Mouse (Mus musculus) megakaryocyte, embryonic 14.5 days (primary cell): Measurements from ENCODE around the gene Zbed5. TPM values are rescaled to one million over a fixed set of nuclear protein-coding genes. Genes with fewer than 3 reads are reported as not detected.

ENCODE experiments used
- H3K27me3 ChIP-seq: replicated peaks from 2 replicates; pipeline ENCODE3; 2012; ENCODE audit warnings: inconsistent platforms
- H3K36me3 ChIP-seq: replicated peaks from 2 replicates; pipeline ENCODE3; 2012; ENCODE audit warnings: low read length, inconsistent platforms, mixed read lengths
- H3K4me1 ChIP-seq: 2 replicates; pipeline ENCODE4 v1.6.1; 2012; ENCODE audit warnings: inconsistent platforms
- H3K4me3 ChIP-seq: replicated peaks from 2 replicates; pipeline ENCODE3; 2012; ENCODE audit warnings: moderate library complexity, mild to moderate bottlenecking, inconsistent platforms
- H3K9me3 ChIP-seq: 2 replicates; pipeline ENCODE4 v1.6.1; 2012; ENCODE audit warnings: inconsistent platforms
- FLI1 ChIP-seq: IDR thresholded peaks from 2 replicates; pipeline ENCODE4 v1.6.1; 2012; ENCODE audit warnings: low read length, inconsistent platforms, mixed read lengths
- GATA1 ChIP-seq: IDR thresholded peaks from 3 replicates; pipeline ENCODE4 v1.6.1; 2012; ENCODE audit warnings: mixed read lengths, low read length, inconsistent platforms, borderline replicate concordance
- polyA plus RNA-seq: library from polyadenylated mRNA; stranded (reverse); fragments of >175 nt; gene quantifications from 2 replicates; pipeline ENCODE4 v1.2.3, GENCODE M21; 2012; ENCODE audit warnings: low replicate concordance; ENCODE audit not compliant: insufficient read depth

Zbed5 gene
- polyA plus RNA-seq, 1 experiment, result not detected

DNA sequence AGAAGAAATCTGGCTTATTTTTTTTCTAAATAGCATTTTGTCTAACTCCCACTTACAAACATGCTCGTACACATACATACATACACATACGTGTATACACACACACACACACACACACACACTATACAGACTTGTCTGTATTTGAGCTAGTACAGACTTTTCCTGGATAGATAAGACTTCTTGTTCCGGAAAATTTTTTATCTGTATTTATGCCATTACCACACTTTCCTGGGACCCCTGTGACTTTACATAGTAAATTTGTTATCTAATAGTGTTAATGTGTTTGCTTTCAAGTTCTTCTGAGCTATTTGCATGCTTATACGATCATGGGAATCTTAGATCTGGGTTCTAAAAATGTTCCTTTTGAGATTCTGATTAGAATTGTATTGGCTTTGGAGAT lies 56.6 kb downstream of the Zbed5 start:
- peaks cover 7% of the 10 kb centered on the region for H3K36me3 ChIP-seq
- H3K4me1 ChIP-seq, result peaks cover 74% of the 10 kb centered on the region
- no peak overlapping the region for H3K4me3 ChIP-seq
- TF ChIP-seq GATA1 (no peak), FLI1 (no peak)
- no peaks in the 10 kb centered on the region for H3K9me3 ChIP-seq
- H3K27me3 ChIP-seq, result no peaks in the 10 kb centered on the region

Other genes starting within 250 kb of the Zbed5 start
- gene Zfp11, start 225.6 kb upstream of the Zbed5 start, polyA plus RNA-seq, result not detected in 2 replicates
- gene Sept14, start 187.2 kb upstream of the Zbed5 start, polyA plus RNA-seq, result not detected in 2 replicates
- gene Mrps17, start 180.2 kb upstream of the Zbed5 start, polyA plus RNA-seq, result 21.1 TPM in 1 of 2 replicates, not detected in the other
- 4.0 and 15.2 TPM in 2 replicates for gene Nipsnap2, start 170.7 kb upstream of the Zbed5 start, polyA plus RNA-seq
- 22.7 and 35.1 TPM in 2 replicates for gene Psph, start 108.3 kb upstream of the Zbed5 start, polyA plus RNA-seq
- 17.8 and 32.9 TPM in 2 replicates for gene Sumf2, start 48.7 kb upstream of the Zbed5 start, polyA plus RNA-seq
- gene Chchd2, start 8.3 kb upstream of the Zbed5 start, polyA plus RNA-seq, result 915 and 1,909 TPM in 2 replicates
- 0.19 TPM in 1 of 2 replicates, not detected in the other for gene Phkg1, start 2.8 kb downstream of the Zbed5 start, polyA plus RNA-seq
- gene Nupr1l, start 12.8 kb downstream of the Zbed5 start, polyA plus RNA-seq, result 2.4 TPM in 1 of 2 replicates, not detected in the other
- gene Vkorc1l1, start 46.2 kb downstream of the Zbed5 start, polyA plus RNA-seq, result 3.5 and 13.7 TPM in 2 replicates
- 8.4 and 20.3 TPM in 2 replicates for gene Gusb, start 107.3 kb downstream of the Zbed5 start, polyA plus RNA-seq
- 16.1 and 48.0 TPM in 2 replicates for gene Asl, start 133.5 kb downstream of the Zbed5 start, polyA plus RNA-seq
- 11.4 TPM in 1 of 2 replicates, not detected in the other for gene Crcp, start 133.6 kb downstream of the Zbed5 start, polyA plus RNA-seq
- 1.1 and 6.0 TPM in 2 replicates for gene Tpst1, start 177.6 kb downstream of the Zbed5 start, polyA plus RNA-seq
- 4.7 and 5.5 TPM in 2 replicates for gene Kctd7, start 249.1 kb downstream of the Zbed5 start, polyA plus RNA-seq